Mouse (Mus musculus) limb, embryonic 12.5 days (tissue): ENCODE measurements around the gene Ovgp1. TPM values are rescaled to one million over a fixed set of nuclear protein-coding genes. Genes with fewer than 3 reads are reported as not detected.
A peak's percentile ranks its signal among the peaks of the same experiment; 100 is the strongest.
"Not testable (repeated sequence)": the region's sequence is repeated elsewhere in the genome, so short reads cannot be mapped to it uniquely, and the experiment has no call there.

ENCODE experiments used
- ATAC-seq: fragments of 200-750 bp; cut with Nextera tagmentation; 2 replicates; pipeline ENCODE4 v1.8.0; 2017; ENCODE audit warnings: low read depth, moderate TSS enrichment; ENCODE audit not compliant: insufficient number of reproducible peaks, insufficient read depth, low FRiP score, low TSS enrichment
- H3K27ac ChIP-seq: fragments of 300-500 bp; sonication (generic); 2 replicates; pipeline ENCODE4 v1.5.1; 2016; ENCODE audit warnings: mild to moderate bottlenecking, moderate library complexity
- H3K27me3 ChIP-seq: fragments of 300-500 bp; sonication (generic); 2 replicates; pipeline ENCODE4 v1.6.1; 2016; ENCODE audit warnings: mild to moderate bottlenecking, moderate library complexity
- H3K36me3 ChIP-seq: fragments of 300-500 bp; sonication (generic); 2 replicates; pipeline ENCODE4 v1.6.1; 2016; ENCODE audit warnings: mild to moderate bottlenecking, moderate library complexity
- H3K4me1 ChIP-seq: fragments of 300-500 bp; sonication (generic); replicated peaks from 2 replicates; pipeline ENCODE4 v1.6.1; 2016
- H3K4me2 ChIP-seq: fragments of 300-500 bp; sonication (generic); 2 replicates; pipeline ENCODE4 v1.6.1; 2016; ENCODE audit warnings: mild to moderate bottlenecking, moderate library complexity
- H3K4me3 ChIP-seq: fragments of 300-500 bp; sonication (generic); replicated peaks from 2 replicates; pipeline ENCODE4 v1.5.1; 2016; ENCODE audit warnings: mild to moderate bottlenecking
- H3K9ac ChIP-seq: fragments of 300-500 bp; sonication (generic); replicated peaks from 2 replicates; pipeline ENCODE4 v1.6.1; 2016; ENCODE audit warnings: mild to moderate bottlenecking, moderate library complexity
- H3K9me3 ChIP-seq: fragments of 300-500 bp; sonication (generic); 2 replicates; pipeline ENCODE4 v1.6.1; 2016; ENCODE audit warnings: mild to moderate bottlenecking, moderate library complexity
- WGBS: fragments of 180-500 bp; shearing (Covaris S2); methylation state at CpG from one replicate; pipeline ENCODE4 v1.1.7; 2016; 5-methylcytosine and 5-hydroxymethylcytosine counted together
- polyA plus RNA-seq: library from polyadenylated mRNA; unstranded; fragments of >200 nt; fragmentation: Nextera tagmentation; extraction: Ambion mirVana; gene quantifications from 2 replicates; pipeline ENCODE4 v1.2.1, GENCODE M21; 2016

Gene Ovgp1
- polyA plus RNA-seq, 1 experiment from 2014 or later: 1.7 TPM

DNA sequence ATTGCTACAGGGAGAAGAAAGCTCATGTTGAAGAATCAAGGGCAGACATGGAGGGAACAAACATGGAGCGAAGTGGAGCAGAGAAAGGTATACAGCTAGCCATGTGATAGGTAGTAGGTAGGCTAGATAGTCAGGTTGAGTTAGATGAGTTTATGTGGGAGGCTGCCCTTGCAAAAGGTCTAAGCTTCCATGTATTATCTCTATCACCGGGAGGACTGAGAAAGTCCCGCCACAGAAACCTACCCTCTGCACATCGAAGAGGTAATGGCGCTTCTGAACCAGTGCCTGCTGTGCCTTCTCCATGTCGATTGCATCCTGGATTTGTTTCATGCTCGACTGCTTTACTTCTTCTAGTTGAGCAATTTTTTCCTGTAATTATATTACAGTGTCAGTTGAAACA, 22.2 kb upstream of the Ovgp1 start:
- H3K4me1 ChIP-seq: no peaks in the 10 kb centered on the region
- no peaks in the 10 kb centered on the region for H3K27me3 ChIP-seq
- ATAC-seq: no peak
- no peak overlapping the region for H3K27ac ChIP-seq
- H3K4me3 ChIP-seq: no peak overlapping the region
- H3K9me3 ChIP-seq: no peaks in the 10 kb centered on the region
- H3K9ac ChIP-seq: no peak overlapping the region
- H3K4me2 ChIP-seq: no peak overlapping the region
- 90% methylated on average over 7 of the region's 7 CpGs for WGBS
- peaks cover 87% of the 10 kb centered on the region for H3K36me3 ChIP-seq

DNA sequence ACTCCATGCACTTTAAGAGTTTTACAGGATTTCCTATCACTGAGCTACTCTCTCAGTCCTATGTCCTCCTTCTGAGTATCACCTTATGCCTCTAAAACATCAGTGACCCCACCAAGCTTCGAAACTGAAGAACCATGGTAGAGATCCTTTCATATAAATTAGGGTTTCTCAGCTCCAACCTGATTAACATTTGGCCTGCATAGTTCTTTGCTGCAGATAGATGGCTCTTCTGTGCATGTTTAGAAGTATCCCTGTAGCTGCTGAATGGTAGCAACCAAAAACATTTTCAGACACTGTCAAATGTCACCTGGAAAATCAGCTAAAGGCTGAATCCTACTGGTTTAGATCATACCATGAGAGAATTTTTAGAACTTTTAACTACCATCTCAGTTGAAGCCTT, 16.3 kb upstream of the Ovgp1 start:
- Histone ChIP-seq H3K4me1 (peaks cover 16% of the 10 kb centered on the region), H3K4me2 (no peak overlapping the region), H3K36me3 (peaks cover 50% of the 10 kb centered on the region), H3K9ac (no peak overlapping the region), H3K27me3 (no peaks in the 10 kb centered on the region), H3K9me3 (no peaks in the 10 kb centered on the region), H3K4me3 (no peak overlapping the region), H3K27ac (no peak overlapping the region)
- 100% methylated on average over 1 of the region's 1 CpGs for WGBS
- ATAC-seq: no peak

DNA sequence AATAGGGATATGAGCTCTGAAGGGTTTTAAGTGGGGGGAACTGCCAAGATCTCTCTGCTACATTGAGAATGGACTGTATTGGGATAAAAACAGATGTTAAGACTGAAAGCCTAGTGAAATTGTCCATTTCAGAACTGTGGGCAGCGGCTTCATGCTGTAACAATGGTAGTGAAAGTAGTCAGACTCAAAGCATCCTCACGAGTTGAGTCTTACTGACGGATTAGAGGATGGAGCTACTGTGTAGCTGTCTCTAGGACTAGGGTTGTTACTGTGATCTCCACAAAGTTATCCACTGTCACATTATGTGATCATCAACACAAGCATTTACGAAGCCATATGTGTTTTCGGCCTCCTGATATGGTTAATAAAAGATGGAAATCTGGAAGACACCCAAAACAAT, 15.3 kb upstream of the Ovgp1 start:
- no peak for ATAC-seq
- H3K4me3 ChIP-seq: peak overlapping the region; percentile 75
- peak overlapping the region; percentile 83 for H3K4me2 ChIP-seq
- H3K9me3 ChIP-seq: no peaks in the 10 kb centered on the region
- H3K9ac ChIP-seq: peak overlapping the region; percentile 93
- no peaks in the 10 kb centered on the region for H3K27me3 ChIP-seq
- peaks cover 16% of the 10 kb centered on the region for H3K4me1 ChIP-seq
- 50% methylated on average over 5 of the region's 5 CpGs for WGBS
- H3K27ac ChIP-seq: no peak overlapping the region
- H3K36me3 ChIP-seq: peaks cover 50% of the 10 kb centered on the region

DNA sequence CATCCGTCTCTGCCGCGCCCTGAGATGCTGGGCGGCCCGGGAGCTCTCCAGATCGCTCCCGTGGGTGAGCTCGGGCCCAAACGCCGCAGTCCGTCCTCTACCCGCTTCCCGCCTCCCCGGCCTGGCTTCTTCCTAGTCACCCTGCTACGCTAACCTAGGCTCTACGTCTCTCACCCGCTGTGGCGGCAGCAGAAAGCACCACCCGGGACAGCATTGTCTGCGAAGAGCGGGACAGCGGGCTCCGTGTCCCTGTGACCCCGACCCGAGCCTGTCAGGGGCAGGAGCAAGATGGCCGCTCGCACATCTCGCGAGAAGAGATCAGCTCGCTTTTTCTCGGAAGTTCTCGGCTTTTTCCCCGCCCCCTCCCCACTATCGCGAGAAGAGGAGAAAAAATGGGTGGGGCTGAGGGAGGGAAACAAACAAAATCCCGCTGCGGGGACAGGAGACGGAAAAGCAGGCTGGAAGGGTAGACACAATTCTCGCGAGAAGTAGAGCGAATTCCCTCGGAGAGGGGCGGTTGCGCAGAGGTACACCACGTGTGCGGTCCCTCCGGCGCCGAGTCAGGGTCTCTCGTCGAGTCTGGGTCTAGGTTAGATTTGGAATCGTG, 14.4 kb upstream of the Ovgp1 start, which contains the start of gene Wdr77:
Wdr77 (plus strand) TSS at position 396 of the 607 bp plus-strand sequence.
- Histone ChIP-seq H3K9me3 (no peaks in the 10 kb centered on the region), H3K27ac (peak within 1 kb of the TSS; percentile 81), H3K27me3 (no peaks in the 10 kb centered on the region), H3K4me1 (peaks cover 16% of the 10 kb centered on the region), H3K36me3 (peaks cover 51% of the 10 kb centered on the region), H3K9ac (peak within 1 kb of the TSS; percentile 93), H3K4me3 (peak within 1 kb of the TSS; percentile 75), H3K4me2 (peak within 1 kb of the TSS; percentile 86)
- peak; percentile 95 for ATAC-seq
- WGBS: under 1% methylated on average over 52 of the region's 52 CpGs

DNA sequence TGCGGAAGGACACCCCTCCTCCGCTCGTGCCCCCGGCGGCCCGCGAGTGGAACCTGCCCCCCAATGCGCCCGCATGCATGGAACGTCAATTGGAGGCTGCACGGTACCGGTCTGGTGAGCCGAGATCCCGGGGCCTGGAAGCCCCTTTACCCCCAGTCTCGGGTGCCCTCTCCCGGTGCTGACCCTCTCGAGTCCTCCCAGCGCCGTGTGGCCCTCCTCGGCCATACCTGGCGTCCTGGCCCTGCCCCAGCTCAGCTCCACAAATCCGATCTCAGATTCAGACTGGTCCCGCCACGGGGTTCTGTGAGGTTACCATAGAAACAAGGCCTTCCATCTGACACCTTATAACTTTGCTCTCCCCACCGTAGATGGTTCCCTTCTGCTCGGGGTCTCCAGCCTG, 13.9 kb upstream of the Ovgp1 start:
- Histone ChIP-seq H3K27me3 (no peaks in the 10 kb centered on the region), H3K4me1 (peaks cover 16% of the 10 kb centered on the region), H3K9ac (peak overlapping the region; percentile 68), H3K27ac (peak overlapping the region; percentile 79), H3K9me3 (no peaks in the 10 kb centered on the region), H3K4me3 (peak overlapping the region; percentile 75), H3K4me2 (peak overlapping the region; percentile 86), H3K36me3 (peaks cover 52% of the 10 kb centered on the region)
- WGBS: under 1% methylated on average over 25 of the region's 26 CpGs
- ATAC-seq: peak; percentile 75

DNA sequence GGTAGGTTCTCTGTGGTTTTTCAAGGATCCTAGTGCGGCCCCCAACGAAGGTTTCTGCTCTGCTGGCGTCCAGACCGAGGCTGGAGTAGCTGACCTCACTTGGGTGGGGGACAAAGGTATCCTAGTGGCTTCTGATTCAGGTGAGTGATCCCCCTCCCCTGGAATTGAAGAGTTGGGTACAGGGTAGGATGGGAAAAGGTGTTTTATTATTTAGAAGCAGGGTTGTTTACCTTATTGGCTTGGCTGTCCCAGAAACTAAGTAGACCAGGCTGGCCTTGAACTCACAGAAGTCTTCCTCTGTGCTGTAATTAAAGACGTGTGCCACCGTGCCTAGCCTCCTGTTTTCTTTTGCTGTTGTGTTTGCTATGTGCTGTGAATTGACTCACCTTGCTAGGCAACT, 13.5 kb upstream of the Ovgp1 start, which contains the start of gene Atp5f1:
Atp5f1 (minus strand) TSS at position 101 of the 400 bp plus-strand sequence.
- 0 out of 2 replicates have a peak, but pooled peaks have one; percentile 2 for ATAC-seq
- H3K36me3 ChIP-seq: peaks cover 52% of the 10 kb centered on the region
- H3K4me1 ChIP-seq: peaks cover 16% of the 10 kb centered on the region
- WGBS: 5% methylated on average over 6 of the region's 6 CpGs
- peak within 1 kb of the TSS; percentile 93 for H3K9ac ChIP-seq
- H3K4me2 ChIP-seq: peak within 1 kb of the TSS; percentile 86
- peak within 1 kb of the TSS; percentile 81 for H3K27ac ChIP-seq
- H3K4me3 ChIP-seq: peak within 1 kb of the TSS; percentile 75
- H3K27me3 ChIP-seq: no peaks in the 10 kb centered on the region
- no peaks in the 10 kb centered on the region for H3K9me3 ChIP-seq

DNA sequence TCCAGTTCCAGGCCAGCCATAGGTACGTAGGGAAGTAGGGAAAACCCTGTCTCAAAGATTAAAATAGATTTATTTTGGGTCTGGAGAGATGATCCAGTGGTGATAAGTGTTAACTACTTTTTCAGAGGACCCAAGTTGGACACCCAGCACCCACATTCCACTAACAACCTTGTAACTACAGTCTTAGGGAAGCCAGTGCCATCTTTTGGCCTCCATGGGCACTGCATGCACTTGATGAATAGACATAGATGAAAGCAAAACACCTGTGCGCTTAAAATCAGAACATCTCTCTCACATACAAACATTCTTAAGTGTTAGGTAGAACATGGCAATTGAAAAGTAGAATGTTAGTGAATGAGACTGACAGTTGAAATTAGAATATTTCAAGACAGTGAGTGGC, 12.8 kb upstream of the Ovgp1 start:
- H3K27ac ChIP-seq: no peak overlapping the region
- H3K4me1 ChIP-seq: peaks cover 16% of the 10 kb centered on the region
- peak overlapping the region; percentile 86; the same call in 1 of the 2 replicates for H3K4me2 ChIP-seq
- 95% methylated on average over 2 of the region's 2 CpGs for WGBS
- H3K27me3 ChIP-seq: no peaks in the 10 kb centered on the region
- H3K9me3 ChIP-seq: no peaks in the 10 kb centered on the region
- no peak for ATAC-seq
- peak overlapping the region; percentile 75; the same call in 1 of the 2 replicates for H3K4me3 ChIP-seq
- H3K9ac ChIP-seq: no peak overlapping the region
- H3K36me3 ChIP-seq: peaks cover 56% of the 10 kb centered on the region

DNA sequence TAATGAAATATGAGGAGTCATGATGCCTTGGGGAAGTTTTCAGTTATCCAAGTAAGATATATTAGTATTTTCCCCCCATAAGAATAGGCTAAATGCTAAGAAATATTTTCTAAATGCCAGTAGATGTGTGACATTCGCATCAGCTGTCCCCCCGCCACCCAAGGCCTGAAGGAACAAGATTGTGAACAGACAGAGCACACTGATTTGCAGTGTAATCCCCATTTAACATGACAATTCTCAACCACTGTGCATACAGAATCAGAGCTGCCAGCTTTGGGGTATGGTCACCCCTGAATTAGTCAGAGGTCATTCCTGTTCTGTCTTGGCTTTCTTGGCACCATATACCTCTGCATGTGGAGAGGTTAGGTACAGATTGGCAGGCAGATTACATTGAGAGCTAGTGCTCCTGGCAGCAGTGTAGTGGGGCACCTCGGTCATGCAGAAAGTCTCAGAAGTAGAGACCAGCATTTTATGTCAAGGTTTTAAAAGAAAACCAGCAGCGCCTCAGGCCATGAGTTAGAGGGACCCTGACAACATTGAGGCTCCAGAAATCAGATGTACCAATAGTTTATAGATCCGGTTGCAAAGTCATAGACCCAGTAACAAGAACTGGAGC, 1.6 kb upstream of the Ovgp1 start:
- WGBS: 81% methylated on average over 5 of the region's 5 CpGs
- no peaks in the 10 kb centered on the region for H3K4me1 ChIP-seq

DNA sequence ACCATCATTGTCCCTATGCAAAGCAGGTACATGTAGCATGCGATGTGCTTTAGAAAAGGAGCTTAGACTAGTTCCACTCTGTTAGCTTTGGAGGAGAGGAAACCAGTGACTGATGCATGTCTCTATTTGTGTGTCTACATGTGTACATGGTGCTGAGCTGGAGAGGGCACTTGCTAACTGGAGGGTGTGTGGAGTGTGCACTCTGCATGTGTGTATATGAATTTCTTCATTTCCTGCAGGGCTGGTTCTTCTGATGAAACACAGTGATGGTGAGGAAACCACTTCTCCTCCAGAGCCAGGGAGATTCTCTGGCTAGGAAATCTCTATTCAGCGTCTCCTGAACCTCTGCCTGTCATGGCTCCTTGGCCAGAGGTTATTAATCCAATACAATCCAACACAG, 663 bp downstream of the Ovgp1 start:
- no peaks in the 10 kb centered on the region for H3K27me3 ChIP-seq
- H3K4me3 ChIP-seq: no peak overlapping the region
- no peaks in the 10 kb centered on the region for H3K9me3 ChIP-seq
- WGBS: 88% methylated on average over 2 of the region's 2 CpGs
- no peaks in the 10 kb centered on the region for H3K4me1 ChIP-seq
- H3K36me3 ChIP-seq: peaks cover 16% of the 10 kb centered on the region
- H3K27ac ChIP-seq: no peak overlapping the region
- H3K4me2 ChIP-seq: no peak overlapping the region
- ATAC-seq: no peak
- no peak overlapping the region for H3K9ac ChIP-seq

More for the DNA sequence above, 1.6 kb upstream of the Ovgp1 start:
- no peak overlapping the region for H3K27ac ChIP-seq
- H3K9me3 ChIP-seq: no peaks in the 10 kb centered on the region
- H3K36me3 ChIP-seq: peaks cover 38% of the 10 kb centered on the region
- no peak overlapping the region for H3K4me3 ChIP-seq
- no peak overlapping the region for H3K9ac ChIP-seq
- H3K4me2 ChIP-seq: no peak overlapping the region
- no peaks in the 10 kb centered on the region for H3K27me3 ChIP-seq
- no peak for ATAC-seq

DNA sequence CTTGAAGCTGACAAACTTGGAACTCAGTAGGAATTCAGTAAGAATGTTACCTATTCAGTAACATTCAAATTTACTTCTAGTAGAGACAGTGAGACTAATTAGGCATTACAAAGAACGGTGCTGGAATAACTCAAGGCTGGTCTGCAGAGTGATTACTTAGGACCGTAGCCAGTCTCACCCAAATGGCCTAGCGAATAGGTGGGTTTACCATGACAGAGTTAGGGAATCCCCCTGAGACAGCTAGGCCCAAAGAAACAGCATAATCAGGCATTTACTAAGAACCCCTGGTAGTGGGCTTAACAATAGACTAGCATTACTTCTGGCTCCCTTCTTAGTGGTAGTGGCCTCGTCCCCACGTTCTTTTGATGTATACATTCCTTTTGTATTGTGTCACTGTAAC, 16.1 kb downstream of the Ovgp1 start:
- H3K9ac ChIP-seq, H3K9me3 ChIP-seq, H3K27ac ChIP-seq, H3K4me2 ChIP-seq, H3K36me3 ChIP-seq, H3K4me3 ChIP-seq, H3K4me1 ChIP-seq, H3K27me3 ChIP-seq, ATAC-seq: not testable (repeated sequence)
- 67% methylated on average over 5 of the region's 5 CpGs for WGBS

DNA sequence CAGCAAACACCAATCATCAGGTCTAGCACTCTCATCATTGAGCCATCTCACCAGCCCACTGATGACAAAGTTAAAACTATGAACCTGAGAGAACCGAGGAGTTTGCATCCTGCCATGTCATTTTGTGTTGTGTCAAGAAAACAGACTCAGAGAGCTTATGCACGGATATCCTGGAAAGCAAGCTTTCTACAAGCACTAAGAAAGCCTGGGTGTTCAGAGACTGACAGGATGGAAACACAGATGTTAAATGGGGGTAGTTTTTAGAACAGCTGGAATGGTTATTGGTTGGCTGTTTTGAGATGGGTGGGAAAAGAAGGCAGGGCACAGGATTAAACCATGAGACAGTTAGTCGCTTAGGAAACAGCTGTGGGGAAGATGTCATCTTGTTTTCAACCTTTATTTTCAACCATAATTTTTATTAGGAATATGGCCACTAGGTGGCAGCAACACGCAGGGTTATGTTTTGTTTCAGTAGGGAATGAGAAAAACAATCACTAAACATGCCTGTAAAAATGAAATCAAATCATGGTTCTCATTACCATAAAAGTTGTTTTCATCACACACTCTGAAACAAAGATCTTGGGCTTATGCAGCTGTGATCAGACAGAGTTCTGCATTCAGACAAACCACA, 18.3 kb downstream of the Ovgp1 start:
- H3K4me2 ChIP-seq: no peak overlapping the region
- no peaks in the 10 kb centered on the region for H3K27me3 ChIP-seq
- H3K36me3 ChIP-seq: no peaks in the 10 kb centered on the region
- H3K4me1 ChIP-seq: no peaks in the 10 kb centered on the region
- 32% methylated on average over 4 of the region's 4 CpGs for WGBS
- ATAC-seq: no peak
- no peaks in the 10 kb centered on the region for H3K9me3 ChIP-seq
- H3K27ac ChIP-seq: no peak overlapping the region
- H3K4me3 ChIP-seq: no peak overlapping the region
- no peak overlapping the region for H3K9ac ChIP-seq
